Mouse (Mus musculus): ENCODE data around the gene Herc6. TPM values are rescaled to one million over a fixed set of nuclear protein-coding genes. Genes with fewer than 3 reads are reported as not detected.
"Not testable (repeated sequence)": the region's sequence is repeated elsewhere in the genome, so short reads cannot be mapped to it uniquely, and the experiment has no call there.

Gene Herc6
- polyA plus RNA-seq, 1 experiment from 2014 or later = 1.1 TPM

GRCm38 (mm10) chr6:57537887-57538286, 42.9 kb upstream of the Herc6 start:
- WGBS = 97% methylated on average over 5 of the region's 5 CpGs
- H3K9me3 ChIP-seq (ENCODE audit: control insufficient read depth, low read length) = no peaks in the 10 kb centered on the region
- H3K4me2 ChIP-seq (ENCODE audit: low read length) = no peak overlapping the region
- no peak overlapping the region for H3K4me3 ChIP-seq (ENCODE audit: low read length)
- no peaks in the 10 kb centered on the region for H3K27me3 ChIP-seq (replicated peaks; ENCODE audit: control insufficient read depth, insufficient read depth, low read length)
- peaks cover 10% of the 10 kb centered on the region for H3K4me1 ChIP-seq (ENCODE audit: control insufficient read depth, insufficient read depth, low read depth, low read length)
- H3K27ac ChIP-seq (ENCODE audit: low read depth, low read length) = no peak overlapping the region
- no peak overlapping the region for H3K9ac ChIP-seq (ENCODE audit: low read depth, low read length)
- ATAC-seq = no peak
- no peaks in the 10 kb centered on the region for H3K36me3 ChIP-seq (ENCODE audit: control insufficient read depth, insufficient read depth, low read length)

- Histone ChIP-seq H3K4me3 (ENCODE audit: low read length) (no peak overlapping the region), H3K27ac (ENCODE audit: low read depth, low read length) (no peak overlapping the region), H3K4me1 (ENCODE audit: control insufficient read depth, insufficient read depth, low read depth, low read length) (no peaks in the 10 kb centered on the region), H3K9ac (ENCODE audit: low read depth, low read length) (no peak overlapping the region), H3K27me3 (replicated peaks; ENCODE audit: control insufficient read depth, insufficient read depth, low read length) (no peaks in the 10 kb centered on the region), H3K9me3 (ENCODE audit: control insufficient read depth, low read length) (no peaks in the 10 kb centered on the region), H3K4me2 (ENCODE audit: low read length) (no peak overlapping the region), H3K36me3 (ENCODE audit: control insufficient read depth, insufficient read depth, low read length) (no peaks in the 10 kb centered on the region)
- no peak for ATAC-seq
- WGBS = 84% methylated on average over 5 of the region's 5 CpGs
Measured at GRCm38 (mm10) chr6:57540950-57541498, 39.8 kb upstream of the Herc6 start.

- Histone ChIP-seq H3K36me3 (ENCODE audit: control insufficient read depth, insufficient read depth, low read length) (no peaks in the 10 kb centered on the region), H3K4me3 (ENCODE audit: low read length) (no peak overlapping the region), H3K4me2 (ENCODE audit: low read length) (no peak overlapping the region), H3K27ac (ENCODE audit: low read depth, low read length) (no peak overlapping the region), H3K9ac (ENCODE audit: low read depth, low read length) (no peak overlapping the region), H3K9me3 (ENCODE audit: control insufficient read depth, low read length) (no peaks in the 10 kb centered on the region), H3K27me3 (replicated peaks; ENCODE audit: control insufficient read depth, insufficient read depth, low read length) (no peaks in the 10 kb centered on the region), H3K4me1 (ENCODE audit: control insufficient read depth, insufficient read depth, low read depth, low read length) (no peaks in the 10 kb centered on the region)
- ATAC-seq = no peak
- 92% methylated on average over 1 of the region's 1 CpGs for WGBS
Measured at GRCm38 (mm10) chr6:57541737-57542335, 39.0 kb upstream of the Herc6 start.

DNA sequence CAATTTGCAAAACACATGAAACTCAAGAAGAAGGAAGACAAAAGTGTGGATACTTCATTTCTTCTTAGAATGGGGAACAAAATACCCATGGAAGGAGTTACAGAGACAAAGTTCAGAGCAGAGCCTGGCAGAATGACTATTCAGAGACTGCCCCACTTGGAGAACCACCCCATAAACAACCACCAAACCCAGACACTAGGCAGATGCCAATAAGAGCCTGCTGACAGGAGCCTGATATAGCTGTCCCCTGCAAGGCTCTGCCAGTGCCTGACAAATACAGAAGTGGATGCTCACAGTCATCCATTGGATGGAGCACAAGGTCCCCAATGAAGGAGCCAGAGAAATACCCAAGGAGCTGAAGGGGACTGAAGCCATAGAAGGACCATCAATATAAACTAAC, 37.2 kb upstream of the Herc6 start:
- not testable (repeated sequence) for H3K4me1 ChIP-seq (ENCODE audit: control insufficient read depth, insufficient read depth, low read depth, low read length); H3K9ac ChIP-seq (ENCODE audit: low read depth, low read length); H3K4me3 ChIP-seq (ENCODE audit: low read length); H3K27ac ChIP-seq (ENCODE audit: low read depth, low read length); H3K4me2 ChIP-seq (ENCODE audit: low read length); H3K36me3 ChIP-seq (ENCODE audit: control insufficient read depth, insufficient read depth, low read length); H3K9me3 ChIP-seq (ENCODE audit: control insufficient read depth, low read length); ATAC-seq; H3K27me3 ChIP-seq (replicated peaks; ENCODE audit: control insufficient read depth, insufficient read depth, low read length)

DNA sequence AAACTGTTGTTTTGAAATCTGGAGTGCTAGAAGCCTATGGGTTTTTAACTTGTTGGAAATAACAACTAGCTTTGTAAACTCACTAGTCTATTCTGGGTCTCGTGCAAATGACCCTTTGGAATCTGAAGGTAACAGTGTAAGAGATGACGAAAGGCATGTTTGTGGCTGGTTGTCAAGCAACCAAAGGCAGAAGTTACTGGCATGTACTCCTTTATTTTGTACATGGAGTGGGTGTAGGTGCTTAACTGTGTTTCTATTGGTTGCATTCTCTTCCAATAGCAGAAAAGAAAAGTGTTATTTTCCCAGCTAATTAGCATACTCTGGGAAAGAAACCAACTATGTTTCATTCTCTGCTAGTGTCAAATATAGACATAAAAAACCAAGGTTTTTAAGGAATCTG, 35.9 kb upstream of the Herc6 start:
- no peaks in the 10 kb centered on the region for H3K9me3 ChIP-seq (ENCODE audit: control insufficient read depth, low read length)
- H3K9ac ChIP-seq (ENCODE audit: low read depth, low read length) = no peak overlapping the region
- no peak overlapping the region for H3K27ac ChIP-seq (ENCODE audit: low read depth, low read length)
- H3K27me3 ChIP-seq (replicated peaks; ENCODE audit: control insufficient read depth, insufficient read depth, low read length) = no peaks in the 10 kb centered on the region
- H3K4me2 ChIP-seq (ENCODE audit: low read length) = no peak overlapping the region
- no peak overlapping the region for H3K4me3 ChIP-seq (ENCODE audit: low read length)
- 51% methylated on average over 2 of the region's 2 CpGs for WGBS
- no peaks in the 10 kb centered on the region for H3K36me3 ChIP-seq (ENCODE audit: control insufficient read depth, insufficient read depth, low read length)
- no peaks in the 10 kb centered on the region for H3K4me1 ChIP-seq (ENCODE audit: control insufficient read depth, insufficient read depth, low read depth, low read length)
- ATAC-seq = peak; percentile 58; the same call in 1 of the 2 replicates

- Histone ChIP-seq H3K9me3 (ENCODE audit: control insufficient read depth, low read length) (no peaks in the 10 kb centered on the region), H3K27ac (ENCODE audit: low read depth, low read length) (no peak overlapping the region), H3K4me2 (ENCODE audit: low read length) (no peak overlapping the region), H3K36me3 (ENCODE audit: control insufficient read depth, insufficient read depth, low read length) (no peaks in the 10 kb centered on the region), H3K27me3 (replicated peaks; ENCODE audit: control insufficient read depth, insufficient read depth, low read length) (no peaks in the 10 kb centered on the region), H3K4me1 (ENCODE audit: control insufficient read depth, insufficient read depth, low read depth, low read length) (no peaks in the 10 kb centered on the region), H3K9ac (ENCODE audit: low read depth, low read length) (no peak overlapping the region), H3K4me3 (ENCODE audit: low read length) (no peak overlapping the region)
- no peak for ATAC-seq
- 87% methylated on average over 3 of the region's 3 CpGs for WGBS
Measured at GRCm38 (mm10) chr6:57551211-57551796, 29.5 kb upstream of the Herc6 start.

- no peaks in the 10 kb centered on the region for H3K27me3 ChIP-seq (replicated peaks; ENCODE audit: control insufficient read depth, insufficient read depth, low read length)
- no peak for ATAC-seq
Measured at GRCm38 (mm10) chr6:57557796-57558317, 22.9 kb upstream of the Herc6 start.

DNA sequence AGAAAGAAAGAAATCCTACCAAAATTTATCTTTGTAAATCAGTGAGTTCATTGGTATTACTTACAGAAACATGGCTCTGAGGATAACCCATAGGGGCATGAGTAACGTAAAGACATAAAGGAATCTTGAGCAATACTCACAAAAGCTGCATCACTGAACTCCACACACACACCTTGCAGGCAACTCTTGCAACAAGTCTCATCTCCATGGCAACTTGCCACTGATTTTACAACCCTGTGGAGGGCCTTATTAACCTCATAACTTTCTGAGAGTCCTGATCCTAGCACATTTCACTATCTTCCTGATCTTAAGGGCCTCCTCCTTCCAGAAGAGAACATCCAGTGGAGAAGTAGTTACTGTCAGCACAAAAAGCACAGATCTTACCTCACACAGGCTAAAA, 17.3 kb upstream of the Herc6 start:
- Histone ChIP-seq H3K27ac (ENCODE audit: low read depth, low read length) (no peak overlapping the region), H3K36me3 (ENCODE audit: control insufficient read depth, insufficient read depth, low read length) (no peaks in the 10 kb centered on the region), H3K4me1 (ENCODE audit: control insufficient read depth, insufficient read depth, low read depth, low read length) (no peaks in the 10 kb centered on the region), H3K9ac (ENCODE audit: low read depth, low read length) (no peak overlapping the region), H3K27me3 (replicated peaks; ENCODE audit: control insufficient read depth, insufficient read depth, low read length) (no peaks in the 10 kb centered on the region), H3K9me3 (ENCODE audit: control insufficient read depth, low read length) (no peaks in the 10 kb centered on the region), H3K4me2 (ENCODE audit: low read length) (no peak overlapping the region), H3K4me3 (ENCODE audit: low read length) (no peak overlapping the region)
- 96% methylated on average over 1 of the region's 1 CpGs for WGBS
- ATAC-seq = no peak

More at GRCm38 (mm10) chr6:57557796-57558317, 22.9 kb upstream of the Herc6 start:
- Histone ChIP-seq H3K9ac (ENCODE audit: low read depth, low read length) (no peak overlapping the region), H3K9me3 (ENCODE audit: control insufficient read depth, low read length) (no peaks in the 10 kb centered on the region), H3K4me2 (ENCODE audit: low read length) (no peak overlapping the region), H3K4me1 (ENCODE audit: control insufficient read depth, insufficient read depth, low read depth, low read length) (no peaks in the 10 kb centered on the region), H3K27ac (ENCODE audit: low read depth, low read length) (no peak overlapping the region), H3K4me3 (ENCODE audit: low read length) (no peak overlapping the region), H3K36me3 (ENCODE audit: control insufficient read depth, insufficient read depth, low read length) (no peaks in the 10 kb centered on the region)
- 76% methylated on average over 4 of the region's 4 CpGs for WGBS

- Histone ChIP-seq H3K4me2 (ENCODE audit: low read length) (no peak overlapping the region), H3K4me1 (ENCODE audit: control insufficient read depth, insufficient read depth, low read depth, low read length) (no peaks in the 10 kb centered on the region), H3K27ac (ENCODE audit: low read depth, low read length) (no peak overlapping the region), H3K4me3 (ENCODE audit: low read length) (no peak overlapping the region), H3K9ac (ENCODE audit: low read depth, low read length) (no peak overlapping the region), H3K36me3 (ENCODE audit: control insufficient read depth, insufficient read depth, low read length) (no peaks in the 10 kb centered on the region), H3K27me3 (replicated peaks; ENCODE audit: control insufficient read depth, insufficient read depth, low read length) (no peaks in the 10 kb centered on the region), H3K9me3 (ENCODE audit: control insufficient read depth, low read length) (no peaks in the 10 kb centered on the region)
- ATAC-seq = no peak
- WGBS = 91% methylated on average over 7 of the region's 7 CpGs
Measured at GRCm38 (mm10) chr6:57565452-57565851, 15.3 kb upstream of the Herc6 start.

Measured in hindbrain, embryonic 16.5 days (tissue).